Mouse (Mus musculus): ENCODE data around the gene Rabepk. TPM values are rescaled to one million over a fixed set of nuclear protein-coding genes. Genes with fewer than 3 reads are reported as not detected.
A peak's percentile ranks its signal among the peaks of the same experiment; 100 is the strongest.
"Not testable (repeated sequence)": the region's sequence is repeated elsewhere in the genome, so short reads cannot be mapped to it uniquely, and the experiment has no call there.

The Rabepk gene
- total RNA-seq, 2 experiments from 2014 or later = 32.0 to 34.4 TPM

GRCm38 (mm10) chr2:34801516-34802482 is 2.1 kb upstream of the Rabepk start:
- intact Hi-C loops (cut with DNase I) = no loop called here
- peak overlapping the region; percentile 91 for H3K27ac ChIP-seq
- peak; percentile 97 for DNase-seq (ENCODE audit: extremely low spot score in 1 of 2, low spot score in 2 of 2)
- peak overlapping the region; percentile 73 for H3K4me3 ChIP-seq
- TF ChIP-seq CTCF (IDR thresholded peaks at IDR 0.05) = peak; percentile 28

GRCm38 (mm10) chr2:34800371-34800770 is 659 bp upstream of the Rabepk start:
- peak overlapping the region; percentile 91 for H3K4me3 ChIP-seq
- intact Hi-C loops (cut with DNase I) = no loop called here
- H3K27ac ChIP-seq = peak overlapping the region; percentile 68; the same call in 1 of the 2 replicates
- no peak for DNase-seq (ENCODE audit: extremely low spot score in 1 of 2, low spot score in 2 of 2)
- no peak for TF ChIP-seq CTCF (IDR thresholded peaks at IDR 0.05)

- H3K4me3 ChIP-seq = no peak overlapping the region
- DNase-seq (ENCODE audit: extremely low spot score in 1 of 2, low spot score in 2 of 2) = no peak
- intact Hi-C loops (cut with DNase I) = no loop called here
- TF ChIP-seq CTCF (IDR thresholded peaks at IDR 0.05) = no peak
- no peak overlapping the region for H3K27ac ChIP-seq
Measured at GRCm38 (mm10) chr2:34795426-34795825, 4.3 kb downstream of the Rabepk start.

GRCm38 (mm10) chr2:34794511-34794910 is 5.2 kb downstream of the Rabepk start:
- H3K4me3 ChIP-seq = no peak overlapping the region
- DNase-seq (ENCODE audit: extremely low spot score in 1 of 2, low spot score in 2 of 2) = no peak
- intact Hi-C loops (cut with DNase I) = no loop called here
- TF ChIP-seq CTCF (IDR thresholded peaks at IDR 0.05) = no peak
- no peak overlapping the region for H3K27ac ChIP-seq

GRCm38 (mm10) chr2:34792543-34792942 is 7.2 kb downstream of the Rabepk start:
- H3K4me3 ChIP-seq; H3K27ac ChIP-seq; intact Hi-C loops (cut with DNase I); DNase-seq (ENCODE audit: extremely low spot score in 1 of 2, low spot score in 2 of 2): not testable (repeated sequence)
- TF ChIP-seq CTCF (IDR thresholded peaks at IDR 0.05) = peak; percentile 7; the same call in 1 of the 2 replicates

GRCm38 (mm10) chr2:34790282-34790681 is 9.4 kb downstream of the Rabepk start:
- intact Hi-C loops (cut with DNase I) = no loop called here
- DNase-seq (ENCODE audit: extremely low spot score in 1 of 2, low spot score in 2 of 2) = no peak
- Histone ChIP-seq H3K27ac (no peak overlapping the region), H3K4me3 (no peak overlapping the region)
- no peak for TF ChIP-seq CTCF (IDR thresholded peaks at IDR 0.05)

GRCm38 (mm10) chr2:34784085-34784484 is 15.6 kb downstream of the Rabepk start:
- Histone ChIP-seq H3K27ac (no peak overlapping the region), H3K4me3 (no peak overlapping the region)
- TF ChIP-seq CTCF (IDR thresholded peaks at IDR 0.05) = peak; percentile 71
- no peak for DNase-seq (ENCODE audit: extremely low spot score in 1 of 2, low spot score in 2 of 2)
- intact Hi-C loops (cut with DNase I) = no loop called here

GRCm38 (mm10) chr2:34783064-34784020 is 16.4 kb downstream of the Rabepk start:
- intact Hi-C loops (cut with DNase I) = no loop called here
- no peak for TF ChIP-seq CTCF (IDR thresholded peaks at IDR 0.05)

GRCm38 (mm10) chr2:34777237-34777868 is 22.4 kb downstream of the Rabepk start:
- intact Hi-C loops (cut with DNase I) = no loop called here
- no peak for DNase-seq (ENCODE audit: extremely low spot score in 1 of 2, low spot score in 2 of 2)
- H3K4me3 ChIP-seq = no peak overlapping the region
- H3K27ac ChIP-seq = no peak overlapping the region
- TF ChIP-seq CTCF (IDR thresholded peaks at IDR 0.05) = no peak

More at GRCm38 (mm10) chr2:34783064-34784020, 16.4 kb downstream of the Rabepk start:
- Histone ChIP-seq H3K27ac (no peak overlapping the region), H3K4me3 (no peak overlapping the region)
- DNase-seq (ENCODE audit: extremely low spot score in 1 of 2, low spot score in 2 of 2) = no peak

GRCm38 (mm10) chr2:34774493-34774892 is 25.2 kb downstream of the Rabepk start:
- intact Hi-C loops (cut with DNase I) = no loop called here
- Histone ChIP-seq H3K27ac (no peak overlapping the region), H3K4me3 (peak overlapping the region; percentile 72)
- TF ChIP-seq CTCF (IDR thresholded peaks at IDR 0.05) = no peak
- DNase-seq (ENCODE audit: extremely low spot score in 1 of 2, low spot score in 2 of 2) = no peak

- TF ChIP-seq CTCF (IDR thresholded peaks at IDR 0.05) = no peak
- no peak for DNase-seq (ENCODE audit: extremely low spot score in 1 of 2, low spot score in 2 of 2)
- Histone ChIP-seq H3K27ac (no peak overlapping the region), H3K4me3 (peak overlapping the region; percentile 72)
- intact Hi-C loops (cut with DNase I) = no loop called here
Measured at GRCm38 (mm10) chr2:34773673-34774072, 26.0 kb downstream of the Rabepk start.

Data from left cerebral cortex, adult 2 months (tissue).